Mouse (Mus musculus): Measurements from ENCODE around the gene Alkbh4.

GRCm38 (mm10) chr5:136173606-136174463 lies 37.9 kb downstream of the Alkbh4 start:
- TF ChIP-seq CTCF (IDR thresholded peaks at IDR 0.05; ENCODE audit: insufficient read depth, low read length) (no peak), POLR2A (IDR thresholded peaks at IDR 0.05; ENCODE audit: borderline replicate concordance, extremely low read depth, low read depth, low read length) (no peak)

Measured in lung, adult 2 months (tissue).